Mouse (Mus musculus) forebrain, postnatal 0 days (tissue): ENCODE data around the gene Mal. TPM values are rescaled to one million over a fixed set of nuclear protein-coding genes. Genes with fewer than 3 reads are reported as not detected.
A peak's percentile ranks its signal among the peaks of the same experiment; 100 is the strongest.

ENCODE experiments used
- ATAC-seq: fragments of 200-750 bp; cut with Nextera tagmentation; 2 replicates; pipeline ENCODE4 v1.8.0; 2017; ENCODE audit warnings: mild to moderate bottlenecking, moderate library complexity
- DNase-seq: peaks from one replicate; pipeline ENCODE4 v3.0.0-alpha.2; 2015
- H3K27ac ChIP-seq: fragments of 300-500 bp; sonication (generic); 2 replicates; pipeline ENCODE4 v1.5.1; 2014; ENCODE audit warnings: low read depth, mild to moderate bottlenecking, antibody characterized with exemption, low read length, moderate library complexity, mixed read lengths
- H3K27me3 ChIP-seq: fragments of 300-500 bp; sonication (generic); 2 replicates; pipeline ENCODE4 v1.6.1; 2014; ENCODE audit warnings: mild to moderate bottlenecking, low read length, mixed read lengths; ENCODE audit not compliant: insufficient read depth
- H3K36me3 ChIP-seq: fragments of 300-500 bp; sonication (generic); 2 replicates; pipeline ENCODE4 v1.6.1; 2014; ENCODE audit warnings: mild to moderate bottlenecking, moderate library complexity; ENCODE audit not compliant: insufficient read depth
- H3K4me1 ChIP-seq: fragments of 300-500 bp; sonication (generic); 2 replicates; pipeline ENCODE4 v1.6.1; 2014; ENCODE audit warnings: antibody characterized with exemption; ENCODE audit not compliant: insufficient read depth
- H3K4me2 ChIP-seq: fragments of 300-500 bp; sonication (generic); 2 replicates; pipeline ENCODE4 v1.6.1; 2014; ENCODE audit warnings: low read depth, mild to moderate bottlenecking, moderate library complexity
- H3K4me3 ChIP-seq: fragments of 300-500 bp; sonication (generic); 2 replicates; pipeline ENCODE4 v1.5.1; 2014; ENCODE audit warnings: low read depth, low read length, mixed read lengths
- H3K9ac ChIP-seq: fragments of 300-500 bp; sonication (generic); 2 replicates; pipeline ENCODE4 v1.6.1; 2014; ENCODE audit warnings: mild to moderate bottlenecking
- H3K9me3 ChIP-seq: fragments of 300-500 bp; sonication (generic); 2 replicates; pipeline ENCODE4 v1.6.1; 2016; ENCODE audit warnings: low read length
- CTCF ChIP-seq: sonication (generic); IDR thresholded peaks from 2 replicates; pipeline ENCODE4 v1.5.1; 2016; ENCODE audit warnings: antibody characterized with exemption, control low read depth, low read depth
- WGBS: fragments of 180-500 bp; shearing (Covaris S2); extraction: QIAGEN DNeasy Blood & Tissue Kit; methylation state at CpG from one replicate; pipeline ENCODE4 v1.1.7; 2014; 5-methylcytosine and 5-hydroxymethylcytosine counted together
- polyA plus RNA-seq: library from polyadenylated mRNA; unstranded; fragments of >200 nt; fragmentation: Nextera tagmentation; extraction: Ambion mirVana; gene quantifications from 2 replicates; pipeline ENCODE4 v1.2.1, GENCODE M21; 2015
- total RNA-seq: library from RNA; depleted of rRNA; stranded (reverse); fragments of >200 nt; gene quantifications from 2 replicates; pipeline ENCODE4 v1.2.3, GENCODE M21; 2014

Gene Mal
- total and polyA plus RNA-seq, 2 experiments from 2014 or later: 2.1 to 2.7 TPM

DNA sequence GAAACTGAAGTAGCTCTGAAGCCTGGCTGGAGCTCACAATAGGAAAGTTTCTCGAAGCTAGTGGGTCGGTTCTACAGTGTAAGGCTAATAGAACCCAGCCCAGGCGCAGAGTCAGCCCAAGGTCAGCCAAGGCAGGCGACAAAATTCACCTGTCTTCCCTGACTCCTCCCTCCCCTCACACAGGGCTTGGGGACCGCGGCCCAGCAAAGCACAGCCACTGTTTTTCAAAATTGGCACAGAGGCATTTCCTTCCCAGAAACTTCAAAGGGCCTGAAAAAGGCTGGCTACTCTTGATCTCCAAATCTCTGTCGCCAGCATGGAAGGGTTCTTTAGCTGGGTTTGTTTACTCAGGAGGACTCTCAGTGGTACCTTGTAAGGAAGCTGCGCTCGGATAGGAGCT is 1.1 kb downstream of the Mal start:
- H3K4me1 ChIP-seq: no peaks in the 10 kb centered on the region
- no peak overlapping the region; the same call in 1 of the 2 replicates for H3K4me2 ChIP-seq
- DNase-seq (no peak), ATAC-seq (no peak)
- H3K9me3 ChIP-seq: no peaks in the 10 kb centered on the region
- H3K27ac ChIP-seq: no peak overlapping the region
- H3K27me3 ChIP-seq: peaks cover 32% of the 10 kb centered on the region
- WGBS: 5% methylated on average over 9 of the region's 9 CpGs
- H3K9ac ChIP-seq: no peak overlapping the region
- peak overlapping the region; percentile 37; the same call in 1 of the 2 replicates for H3K4me3 ChIP-seq
- no peaks in the 10 kb centered on the region for H3K36me3 ChIP-seq
- TF ChIP-seq CTCF: no peak

DNA sequence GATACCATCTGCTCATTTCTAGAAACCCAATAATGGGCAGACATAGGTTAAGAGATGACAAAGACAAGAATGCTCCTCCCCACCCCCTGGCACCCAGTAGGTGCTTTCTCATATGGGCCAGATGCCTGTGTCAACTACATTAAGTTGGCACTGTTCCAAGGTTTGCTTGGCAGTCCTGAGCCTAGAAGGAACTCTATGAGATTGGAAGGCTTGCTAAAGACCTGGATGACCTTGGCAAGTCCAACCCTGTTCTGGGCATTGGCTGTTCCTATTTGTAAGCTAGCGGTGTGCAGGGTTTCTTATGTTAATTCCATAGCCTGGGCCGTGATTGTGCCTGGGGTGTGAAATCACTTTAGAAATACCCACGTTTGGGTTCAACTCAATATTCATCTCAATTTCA is 1.7 kb downstream of the Mal start:
- no peak for DNase-seq

DNA sequence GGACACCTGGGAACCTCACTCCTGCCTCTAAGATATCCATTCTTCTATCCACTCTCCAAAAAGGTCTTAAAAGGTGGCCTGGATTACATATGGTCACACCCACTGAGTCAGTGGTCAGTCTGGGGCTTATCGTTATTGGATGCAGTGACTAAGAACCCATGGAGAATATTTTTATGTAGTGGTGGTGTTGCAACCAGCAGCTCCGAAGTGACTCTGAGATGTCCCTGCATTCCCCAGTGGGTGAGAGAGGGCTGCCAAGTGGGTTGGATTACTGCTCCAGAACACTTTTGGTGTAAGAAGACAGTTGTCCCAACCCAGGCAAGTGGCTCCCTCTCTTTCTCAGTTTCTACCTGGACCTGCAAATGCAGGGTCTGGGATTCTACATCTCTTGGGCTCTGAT is 3.7 kb downstream of the Mal start:
- no peak for DNase-seq
- Histone ChIP-seq H3K4me3 (no peak overlapping the region), H3K4me2 (no peak overlapping the region), H3K27me3 (peaks cover 32% of the 10 kb centered on the region), H3K27ac (no peak overlapping the region), H3K36me3 (no peaks in the 10 kb centered on the region), H3K9ac (no peak overlapping the region), H3K9me3 (no peaks in the 10 kb centered on the region), H3K4me1 (no peaks in the 10 kb centered on the region)
- no peak for ATAC-seq
- TF ChIP-seq CTCF: no peak
- 96% methylated on average over 2 of the region's 2 CpGs for WGBS

More for the DNA sequence above, 1.7 kb downstream of the Mal start:
- H3K4me1 ChIP-seq: no peaks in the 10 kb centered on the region
- H3K9me3 ChIP-seq: no peaks in the 10 kb centered on the region
- no peak overlapping the region for H3K9ac ChIP-seq
- no peak overlapping the region for H3K4me2 ChIP-seq
- H3K4me3 ChIP-seq: no peak overlapping the region
- H3K27me3 ChIP-seq: peaks cover 32% of the 10 kb centered on the region
- 37% methylated on average over 3 of the region's 3 CpGs for WGBS
- ATAC-seq: no peak
- no peak for TF ChIP-seq CTCF
- H3K27ac ChIP-seq: no peak overlapping the region
- no peaks in the 10 kb centered on the region for H3K36me3 ChIP-seq

DNA sequence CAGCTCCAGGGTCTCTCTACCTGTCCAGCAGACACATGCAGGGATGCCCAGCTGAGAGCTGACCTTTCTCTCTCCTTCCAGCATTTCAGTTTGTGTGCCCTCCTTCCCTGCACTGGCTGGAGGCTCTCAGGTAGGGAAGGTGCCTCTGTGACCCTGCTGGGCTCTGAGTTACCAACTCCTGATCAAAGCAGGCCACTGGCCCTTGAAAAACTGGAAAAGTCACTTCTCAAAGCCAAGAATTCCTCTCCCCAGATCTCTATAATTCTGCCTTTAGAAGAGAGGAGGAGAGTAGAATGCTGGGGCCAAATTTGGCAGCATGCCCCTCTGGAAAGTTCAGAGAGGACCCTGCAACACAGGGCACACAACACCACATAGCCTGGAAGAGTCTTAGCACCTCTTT is 4.2 kb downstream of the Mal start:
- H3K36me3 ChIP-seq: no peaks in the 10 kb centered on the region
- no peaks in the 10 kb centered on the region for H3K4me1 ChIP-seq
- no peak overlapping the region for H3K4me2 ChIP-seq
- H3K4me3 ChIP-seq: no peak overlapping the region
- H3K27me3 ChIP-seq: peaks cover 27% of the 10 kb centered on the region
- no peak for DNase-seq
- no peak overlapping the region for H3K27ac ChIP-seq
- ATAC-seq: no peak
- TF ChIP-seq CTCF: no peak
- H3K9ac ChIP-seq: no peak overlapping the region
- H3K9me3 ChIP-seq: no peaks in the 10 kb centered on the region

DNA sequence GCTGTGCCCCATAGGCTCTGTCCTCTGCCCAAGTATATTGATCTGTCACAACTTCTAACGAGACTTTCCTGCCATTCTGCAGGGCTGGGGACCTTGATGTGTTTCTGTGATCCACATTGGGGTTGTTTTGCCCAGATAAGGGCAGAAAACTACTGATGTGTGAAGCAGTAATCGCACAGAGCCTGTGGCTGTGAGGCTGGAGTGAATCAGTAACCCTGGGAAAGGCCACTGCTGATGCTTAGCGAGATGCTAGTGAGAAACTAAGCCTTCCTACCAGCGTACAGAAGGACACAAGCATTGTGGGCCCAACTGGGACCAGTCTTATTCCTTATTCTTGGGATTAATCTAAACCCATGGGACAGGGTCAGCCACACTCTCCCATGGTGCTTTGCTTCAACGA is 4.9 kb downstream of the Mal start:
- no peak for TF ChIP-seq CTCF
- peaks cover 19% of the 10 kb centered on the region for H3K27me3 ChIP-seq
- H3K9ac ChIP-seq: no peak overlapping the region
- no peaks in the 10 kb centered on the region for H3K9me3 ChIP-seq
- WGBS: 72% methylated on average over 5 of the region's 5 CpGs
- H3K4me1 ChIP-seq: no peaks in the 10 kb centered on the region
- DNase-seq (no peak), ATAC-seq (no peak)
- no peaks in the 10 kb centered on the region for H3K36me3 ChIP-seq
- H3K4me3 ChIP-seq: no peak overlapping the region
- H3K27ac ChIP-seq: no peak overlapping the region
- no peak overlapping the region for H3K4me2 ChIP-seq

- no peaks in the 10 kb centered on the region for H3K36me3 ChIP-seq
- peaks cover 3% of the 10 kb centered on the region; the same call in 1 of the 2 replicates for H3K27me3 ChIP-seq
- H3K9me3 ChIP-seq: no peaks in the 10 kb centered on the region
- TF ChIP-seq CTCF: no peak
- H3K9ac ChIP-seq: no peak overlapping the region
- ATAC-seq: no peak
- H3K4me1 ChIP-seq: no peaks in the 10 kb centered on the region
- no peak overlapping the region for H3K4me3 ChIP-seq
- no peak overlapping the region for H3K4me2 ChIP-seq
- DNase-seq: no peak
- no peak overlapping the region for H3K27ac ChIP-seq
- 73% methylated on average over 5 of the region's 5 CpGs for WGBS
Measured at GRCm38 (mm10) chr2:127649921-127650320, 6.6 kb downstream of the Mal start.

- H3K4me3 ChIP-seq: no peak overlapping the region
- H3K9me3 ChIP-seq: no peaks in the 10 kb centered on the region
- H3K27me3 ChIP-seq: no peaks in the 10 kb centered on the region
- H3K4me2 ChIP-seq: no peak overlapping the region
- no peak for DNase-seq
- WGBS: 88% methylated on average over 6 of the region's 6 CpGs
- no peak for TF ChIP-seq CTCF
- H3K27ac ChIP-seq: no peak overlapping the region
- no peak overlapping the region for H3K9ac ChIP-seq
- no peaks in the 10 kb centered on the region for H3K36me3 ChIP-seq
- ATAC-seq: no peak
- H3K4me1 ChIP-seq: no peaks in the 10 kb centered on the region
Measured at GRCm38 (mm10) chr2:127648145-127648544, 8.3 kb downstream of the Mal start.

DNA sequence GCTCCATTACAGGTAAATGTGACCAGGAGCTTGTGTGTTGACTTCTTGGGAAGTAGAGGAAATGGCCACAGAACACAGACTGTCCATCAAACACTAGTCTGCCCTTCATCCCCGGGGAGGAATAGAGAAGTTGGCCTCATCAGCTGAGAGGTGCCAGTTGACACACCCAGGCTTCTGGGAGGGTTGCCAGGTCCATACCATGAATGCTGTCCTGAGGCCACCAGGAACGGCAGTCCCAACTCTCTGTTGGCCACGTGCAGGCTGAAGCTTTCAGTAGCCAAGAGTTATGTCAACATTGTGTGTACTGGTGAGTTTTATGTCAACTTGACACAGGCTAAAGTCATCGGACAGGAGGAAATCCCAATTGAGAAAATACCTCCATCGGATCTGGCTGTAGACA is 9.6 kb downstream of the Mal start:
- no peak for ATAC-seq

More for the DNA sequence above, 9.6 kb downstream of the Mal start:
- Histone ChIP-seq H3K4me2 (no peak overlapping the region), H3K4me1 (no peaks in the 10 kb centered on the region), H3K27ac (no peak overlapping the region), H3K9me3 (no peaks in the 10 kb centered on the region), H3K36me3 (no peaks in the 10 kb centered on the region), H3K9ac (no peak overlapping the region), H3K4me3 (no peak overlapping the region), H3K27me3 (no peaks in the 10 kb centered on the region)
- 68% methylated on average over 5 of the region's 5 CpGs for WGBS
- TF ChIP-seq CTCF: no peak
- DNase-seq: no peak
